Mouse (Mus musculus): ENCODE data around the gene Cldnd1. TPM values are rescaled to one million over a fixed set of nuclear protein-coding genes. Genes with fewer than 3 reads are reported as not detected.

The Cldnd1 gene
- 10 to 100 TPM; 65.5 to 80.0 TPM for total RNA-seq (2021)
- long read RNA-seq, experiment 1, transcript Cldnd1-201 (5 exons, 2,147 nt), result major isoform, 73 of 92 reads
- long read RNA-seq, experiment 1, partial matches to known transcripts, result 6 of 92 reads
- long read RNA-seq, experiment 1, other reads (novel, unspliced or antisense), result 12 of 92 reads
- long read RNA-seq, experiment 2, transcript Cldnd1-201 (5 exons, 2,147 nt), result major isoform, 68 of 82 reads
- long read RNA-seq, experiment 2, transcript Cldnd1-204 (6 exons, 1,540 nt), result minor isoform, 7 of 82 reads
- long read RNA-seq, experiment 2, partial matches to known transcripts, result 1 of 82 reads
- long read RNA-seq, experiment 2, other reads (novel, unspliced or antisense), result 6 of 82 reads

GRCm38 (mm10) chr16:58727477-58728131 is at the start of gene Cldnd1:
TSS of gene Cldnd1 (plus strand) at chr16:58727910.
- DNase-seq, result peak; percentile 96

- DNase-seq, result no peak
Measured at GRCm38 (mm10) chr16:58678660-58679059, 49.0 kb upstream of the Cldnd1 start.

- DNase-seq, result no peak
Measured at GRCm38 (mm10) chr16:58682046-58682445, 45.7 kb upstream of the Cldnd1 start.

GRCm38 (mm10) chr16:58682870-58683269 is 44.8 kb upstream of the Cldnd1 start:
- no peak for DNase-seq

GRCm38 (mm10) chr16:58683911-58684310 is 43.8 kb upstream of the Cldnd1 start:
- no peak for DNase-seq

GRCm38 (mm10) chr16:58684537-58684936 is 43.2 kb upstream of the Cldnd1 start:
- no peak for DNase-seq

- no peak for DNase-seq
Measured at GRCm38 (mm10) chr16:58685548-58686537, 41.9 kb upstream of the Cldnd1 start.

- no peak for DNase-seq
Measured at GRCm38 (mm10) chr16:58688534-58688933, 39.2 kb upstream of the Cldnd1 start.

GRCm38 (mm10) chr16:58689555-58690169 is 38.0 kb upstream of the Cldnd1 start:
- DNase-seq, result no peak

GRCm38 (mm10) chr16:58690322-58690732 is 37.4 kb upstream of the Cldnd1 start:
- no peak for DNase-seq

- no peak for DNase-seq
Measured at GRCm38 (mm10) chr16:58694091-58694490, 33.6 kb upstream of the Cldnd1 start.

GRCm38 (mm10) chr16:58696796-58697195 is 30.9 kb upstream of the Cldnd1 start:
- DNase-seq, result no peak

- no peak for DNase-seq
Measured at GRCm38 (mm10) chr16:58697261-58697660, 30.4 kb upstream of the Cldnd1 start.

GRCm38 (mm10) chr16:58700174-58700573 is 27.5 kb upstream of the Cldnd1 start:
- DNase-seq, result no peak

GRCm38 (mm10) chr16:58700816-58701424 is 26.8 kb upstream of the Cldnd1 start:
- DNase-seq, result no peak

- DNase-seq, result peak; percentile 24
Measured at GRCm38 (mm10) chr16:58701779-58702178, 25.9 kb upstream of the Cldnd1 start.

GRCm38 (mm10) chr16:58702329-58702932 is 25.3 kb upstream of the Cldnd1 start:
- DNase-seq, result no peak

- DNase-seq, result no peak
Measured at GRCm38 (mm10) chr16:58703382-58704124, 24.2 kb upstream of the Cldnd1 start.

- no peak for DNase-seq
Measured at GRCm38 (mm10) chr16:58704999-58705398, 22.7 kb upstream of the Cldnd1 start.

GRCm38 (mm10) chr16:58707276-58707905 is 20.3 kb upstream of the Cldnd1 start:
- no peak for DNase-seq
